Mouse (Mus musculus) kidney, postnatal 25 days (tissue): ENCODE results near the gene Mast3.

ENCODE experiments used
- DNase-seq, 2 experiments: peaks; one replicate each; pipeline ENCODE4 v3.0.0; 2021; ENCODE audit warnings: mixed read lengths in 2 of 2

Gene Mast3

DNA sequence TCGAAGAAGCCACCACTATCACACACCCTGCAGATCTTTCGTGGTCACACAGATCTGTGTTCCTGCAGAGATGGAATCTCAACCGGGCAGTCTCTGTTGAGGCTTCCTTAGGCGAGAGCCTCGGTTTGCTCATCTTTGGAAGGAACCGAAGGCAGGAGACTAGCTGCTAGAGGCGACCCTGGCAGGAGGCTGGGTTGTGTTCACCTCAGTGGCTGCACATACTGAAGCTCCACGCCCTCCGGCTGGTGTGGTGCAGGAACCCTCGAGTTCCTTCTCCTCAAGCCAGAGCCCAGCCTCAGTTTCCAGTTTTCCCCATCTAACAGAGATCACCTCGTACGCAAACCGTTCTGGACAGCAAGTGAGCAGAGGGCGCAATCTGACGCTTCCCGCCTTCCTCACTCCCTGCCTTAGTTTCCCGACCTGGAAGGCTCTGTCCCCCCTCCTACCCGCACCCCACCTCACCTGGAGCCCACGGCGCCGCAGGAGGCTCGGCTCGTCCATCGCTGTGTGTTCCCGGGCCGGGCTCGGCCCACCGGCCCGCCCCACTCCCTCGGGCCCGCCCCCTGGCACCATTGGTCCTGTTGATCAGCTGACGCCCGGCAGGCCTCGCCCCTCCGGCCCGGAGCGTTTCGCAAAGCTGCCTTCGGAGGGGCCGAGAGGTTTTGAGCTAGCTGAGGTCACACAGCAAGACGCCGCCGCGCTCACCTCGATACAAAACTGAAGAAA is at the start of gene Mast3:
TSS of gene Mast3 (minus strand) at position 574 of the 726 bp plus-strand sequence.
- DNase-seq, result peak; percentile 92 to 96

GRCm38 (mm10) chr8:70853863-70854262 is 49.0 kb upstream of the Mast3 start:
- DNase-seq, result no peak

- no peak for DNase-seq
Observed at GRCm38 (mm10) chr8:70852595-70853231, 47.9 kb upstream of the Mast3 start.

DNA sequence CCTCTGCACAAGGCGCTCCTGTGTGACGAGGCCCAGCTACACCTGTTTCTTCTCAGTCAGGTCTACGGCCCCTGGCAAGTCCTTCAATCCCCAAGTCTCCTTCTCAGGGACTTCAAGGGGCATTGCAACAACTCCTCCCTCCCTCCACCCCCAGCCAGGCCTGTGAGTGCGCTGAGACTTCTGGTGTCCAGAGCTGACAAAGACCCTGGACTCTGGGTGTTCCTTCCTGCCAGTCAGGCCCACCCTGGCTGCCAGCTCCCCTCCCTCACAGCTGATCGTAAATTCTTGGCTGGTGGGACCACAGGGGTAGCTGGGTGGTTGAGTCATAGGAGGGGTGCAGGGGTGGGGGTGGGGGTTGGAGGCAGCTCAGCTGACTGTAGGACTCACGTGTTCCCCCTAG is 47.0 kb upstream of the Mast3 start:
- DNase-seq, result no peak

- no peak for DNase-seq
Observed at GRCm38 (mm10) chr8:70850947-70851346, 46.1 kb upstream of the Mast3 start.

GRCm38 (mm10) chr8:70850132-70850845 is 45.4 kb upstream of the Mast3 start:
- no peak for DNase-seq

DNA sequence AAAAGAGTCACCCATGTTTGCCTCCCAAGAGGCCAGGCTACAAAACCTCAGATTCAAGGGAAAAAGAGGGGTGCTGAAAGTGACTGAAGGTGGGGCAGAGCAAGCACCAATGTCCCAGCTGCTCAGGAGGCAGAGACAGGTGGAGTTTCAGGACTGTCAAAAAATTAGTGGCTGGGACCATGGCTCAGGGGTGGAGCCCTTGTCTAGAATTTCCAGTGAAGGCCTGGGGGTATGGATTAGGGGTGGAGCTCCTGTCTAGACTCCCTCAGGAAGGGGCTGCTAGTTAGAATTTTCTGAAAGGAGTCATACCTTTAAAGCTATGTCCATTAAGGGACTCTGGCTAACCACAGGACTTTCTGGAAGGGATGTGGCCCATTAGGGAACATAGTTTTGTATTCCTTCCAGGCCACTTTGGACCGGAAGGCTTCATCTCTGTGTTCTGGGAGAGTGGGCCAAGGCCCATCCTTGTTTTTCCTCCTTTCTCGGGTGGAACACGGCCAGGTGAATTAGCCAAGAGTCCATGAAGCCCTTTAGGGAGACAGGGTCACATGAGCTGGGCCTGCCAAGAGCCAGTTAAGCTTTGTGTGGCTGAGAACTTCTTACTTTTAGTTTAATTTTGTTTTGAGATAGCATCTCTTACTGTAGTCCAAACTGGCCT is 44.6 kb upstream of the Mast3 start:
- DNase-seq, result no peak

DNA sequence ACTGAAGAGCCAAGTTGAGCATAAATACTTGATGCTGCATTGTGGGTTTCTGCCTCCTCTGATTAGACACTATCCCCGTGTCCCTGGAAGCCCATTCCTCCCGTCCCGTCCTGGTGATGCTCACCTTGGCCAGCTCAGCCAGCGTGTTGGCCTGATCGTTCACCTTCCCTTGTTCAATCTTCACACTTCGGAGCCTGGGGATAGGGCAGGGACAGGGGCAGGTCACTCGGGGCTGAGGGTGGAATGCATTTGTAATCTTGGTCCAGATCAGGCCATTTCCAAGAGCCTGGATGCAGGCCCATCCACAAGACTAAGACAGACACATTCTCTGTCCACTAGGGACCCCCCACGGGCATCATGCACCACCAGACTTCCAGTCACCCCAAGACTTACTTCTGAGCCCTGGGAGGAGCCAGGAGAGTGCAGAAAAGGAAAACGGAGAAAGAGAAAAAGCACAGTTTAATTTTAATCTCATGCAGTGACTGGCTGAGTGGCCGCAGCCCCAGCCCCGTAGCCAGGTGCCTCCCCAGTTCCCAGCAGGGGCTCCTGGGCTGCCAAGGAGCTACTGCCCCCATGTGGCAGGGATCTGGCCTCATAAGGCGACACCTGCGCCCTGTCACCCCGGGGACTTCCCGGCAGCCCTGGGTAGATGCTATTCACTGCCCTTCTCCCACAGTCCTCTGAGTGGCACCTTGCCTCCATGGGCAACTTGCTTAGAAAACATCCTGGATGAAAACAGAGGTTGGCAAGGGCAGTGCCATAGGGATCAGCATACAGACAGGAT is 41.7 kb upstream of the Mast3 start:
- DNase-seq, result no peak

DNA sequence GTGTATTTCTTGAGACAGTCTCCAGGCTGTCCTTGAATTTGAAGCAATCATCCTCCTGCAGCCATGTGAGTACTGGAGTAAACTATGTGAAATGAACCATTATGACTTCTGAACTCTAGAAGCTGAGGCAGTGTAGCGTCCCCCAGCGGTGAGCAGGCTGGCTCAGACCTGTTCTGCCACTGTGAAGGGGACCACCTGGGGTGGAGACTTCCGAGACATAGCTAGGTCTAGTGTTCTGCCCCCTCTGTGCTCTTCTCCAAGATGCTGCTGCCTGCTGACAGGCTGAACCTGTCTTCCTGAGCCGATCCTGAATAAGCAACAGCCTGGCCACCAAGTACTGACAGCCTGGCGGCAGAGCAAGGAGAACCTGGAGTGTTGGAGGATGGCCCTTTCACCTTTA is 40.3 kb upstream of the Mast3 start:
- no peak for DNase-seq

- peak; percentile 90 to 96 for DNase-seq
Observed at GRCm38 (mm10) chr8:70844523-70844922, 39.7 kb upstream of the Mast3 start.

GRCm38 (mm10) chr8:70843941-70844340 is 39.1 kb upstream of the Mast3 start:
- no peak for DNase-seq

DNA sequence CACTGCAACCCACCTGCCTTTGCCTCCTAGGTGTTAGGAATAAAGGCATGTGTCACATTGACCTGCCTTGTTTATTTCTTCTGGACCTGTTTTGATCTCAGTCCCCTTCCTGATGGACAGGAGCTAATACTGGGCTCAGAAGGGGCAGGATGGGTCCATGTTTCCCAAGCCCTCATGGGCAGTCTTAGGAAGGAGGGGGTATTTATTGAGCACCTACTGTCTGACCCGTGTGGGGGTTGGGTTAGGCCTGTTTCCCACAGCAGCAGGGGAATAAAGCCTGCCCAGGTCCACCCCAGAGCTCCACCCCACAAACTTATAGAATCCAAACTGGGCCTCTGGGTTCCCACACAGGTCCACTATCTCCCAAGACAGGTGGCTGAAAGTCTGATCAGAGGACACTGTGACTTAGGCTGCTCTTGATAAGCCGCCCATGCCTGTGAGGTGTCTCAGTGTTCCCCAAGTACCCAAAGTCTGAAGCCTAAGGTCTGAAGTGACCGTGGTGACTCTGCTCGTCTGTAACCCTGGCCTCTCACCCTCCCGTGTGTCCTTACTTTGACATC is 38.4 kb upstream of the Mast3 start:
- no peak for DNase-seq

DNA sequence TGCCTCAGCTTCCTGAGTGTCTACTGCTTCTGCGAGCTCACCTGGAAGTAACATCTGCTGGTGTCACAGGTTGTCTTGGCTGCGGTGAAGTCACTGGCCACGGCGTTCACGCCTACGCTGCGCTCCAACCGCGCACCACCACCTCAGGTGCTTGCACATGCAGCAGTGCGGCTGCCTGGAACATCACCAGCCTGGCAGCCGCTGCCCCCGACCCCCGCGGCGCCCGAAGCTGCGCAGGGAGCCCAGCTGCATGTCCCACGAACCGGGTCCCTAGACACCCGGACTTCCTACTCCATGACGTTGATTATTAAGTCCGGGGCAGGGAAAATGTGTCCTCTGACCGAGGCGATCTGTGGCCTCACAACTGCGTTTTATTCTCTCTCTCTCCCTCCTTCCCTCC is 37.6 kb upstream of the Mast3 start:
- DNase-seq, result no peak

DNA sequence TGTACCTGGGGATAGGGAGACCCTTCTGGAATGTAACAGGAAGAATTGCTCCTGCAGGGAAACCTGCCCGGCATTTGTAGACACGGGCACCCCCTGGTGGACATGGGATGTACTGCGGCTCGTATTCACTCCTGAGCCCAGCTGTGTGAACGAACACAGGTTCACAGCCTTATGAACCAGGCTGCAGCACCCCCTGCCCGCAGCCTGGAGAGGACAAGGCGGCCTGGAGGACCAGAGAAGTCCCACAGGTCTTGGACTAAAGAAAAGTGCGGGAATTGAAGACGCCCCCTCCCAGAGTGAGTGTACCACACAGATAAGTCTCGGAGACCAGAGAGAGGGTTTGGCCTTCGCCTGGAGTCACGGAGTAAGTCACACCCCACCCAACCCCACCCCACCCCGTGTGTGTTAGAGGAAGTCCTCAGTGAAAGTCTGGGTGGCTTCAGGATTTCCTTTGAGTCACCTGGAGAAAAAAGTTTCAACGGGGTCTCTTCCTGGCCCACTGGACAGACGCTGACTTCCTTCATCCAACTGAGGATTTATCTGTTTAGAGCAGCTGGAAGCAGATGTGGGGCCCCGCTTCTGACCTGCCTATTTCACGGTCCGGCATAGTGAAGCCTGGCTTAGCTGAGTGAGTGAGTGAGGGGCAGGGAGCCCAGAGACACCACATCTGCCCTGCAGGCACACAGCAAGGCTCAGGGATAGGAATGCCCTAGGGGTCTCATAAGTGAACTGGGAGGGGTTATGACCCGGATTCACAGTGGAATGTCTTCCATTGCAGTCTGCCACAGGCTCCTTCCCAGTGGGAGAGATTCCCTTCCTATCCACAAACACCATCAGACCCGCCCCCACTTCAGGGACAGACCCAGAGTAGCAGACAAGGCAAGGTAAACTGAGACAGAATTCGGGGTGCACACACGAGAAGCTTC is 36.6 kb upstream of the Mast3 start:
- DNase-seq, result peak; percentile 90 to 96

DNA sequence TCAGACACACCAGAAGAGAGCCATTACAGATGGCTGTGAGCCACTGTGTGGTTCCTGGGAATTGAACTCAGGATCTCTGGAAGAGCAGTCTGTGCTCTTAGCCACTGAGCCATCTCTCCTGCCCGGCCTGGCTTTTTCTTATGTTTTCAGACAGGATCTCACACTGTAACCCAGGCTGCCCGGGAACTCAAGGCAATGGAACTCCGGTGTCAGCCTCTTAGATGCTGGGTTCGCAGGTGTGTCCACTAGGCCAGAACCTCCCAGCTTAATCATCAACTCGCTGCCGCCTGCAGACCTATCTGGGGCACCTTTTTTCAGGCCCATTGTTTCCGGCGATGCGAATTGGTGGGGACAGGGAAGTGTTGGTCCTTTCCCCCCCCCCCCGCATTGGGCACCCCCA is 35.7 kb upstream of the Mast3 start:
- DNase-seq, result peak; percentile 78 to 87

DNA sequence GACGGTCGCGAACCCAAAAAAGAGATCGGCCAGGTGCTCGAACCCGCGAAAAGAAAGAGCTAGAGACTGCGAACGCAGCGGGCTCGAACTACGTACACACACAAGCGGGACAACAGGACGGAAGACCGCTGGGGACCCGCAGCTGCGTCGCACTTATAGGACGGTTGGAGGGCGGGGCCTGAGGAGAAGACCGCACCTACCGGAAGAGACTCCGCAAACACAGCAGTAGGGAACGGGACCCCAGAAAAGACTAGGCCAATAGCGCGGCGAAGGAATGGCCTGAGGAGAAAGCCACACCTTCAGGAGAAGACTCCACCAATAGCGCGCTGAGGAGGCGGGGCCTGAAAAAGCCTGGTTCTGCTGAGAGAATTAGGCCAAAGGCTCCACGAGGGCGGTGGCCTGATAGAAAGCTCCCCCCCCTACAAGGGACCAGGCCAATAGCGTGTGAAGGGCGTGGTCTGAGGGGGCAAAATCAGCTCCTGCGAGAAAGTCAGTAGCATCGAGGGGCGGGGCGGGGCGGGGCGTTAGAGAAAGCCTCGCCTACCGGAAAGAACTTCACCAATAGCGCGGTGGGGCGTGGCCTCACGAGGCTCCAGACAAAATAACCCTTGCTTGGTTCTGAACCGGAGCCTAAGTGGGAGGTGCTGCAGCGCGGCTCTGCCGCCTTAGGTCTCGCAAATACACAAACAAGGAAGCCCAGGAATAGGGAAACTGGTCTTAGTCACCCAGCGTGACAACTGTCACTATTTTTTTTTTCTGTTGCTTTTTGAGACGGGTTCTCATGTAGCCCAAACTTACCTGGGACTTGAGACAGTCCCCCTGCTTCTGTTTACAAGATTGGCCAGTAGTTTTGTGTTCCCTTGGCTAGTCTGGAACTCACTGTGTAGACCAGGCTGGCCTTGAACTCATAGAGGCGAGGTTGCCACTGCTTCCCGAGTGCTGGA is 34.8 kb upstream of the Mast3 start, which contains the start of gene Arrdc2:
TSS of gene Arrdc2 (minus strand) at position 313 of the 944 bp plus-strand sequence.
- peak; percentile 100 for DNase-seq

DNA sequence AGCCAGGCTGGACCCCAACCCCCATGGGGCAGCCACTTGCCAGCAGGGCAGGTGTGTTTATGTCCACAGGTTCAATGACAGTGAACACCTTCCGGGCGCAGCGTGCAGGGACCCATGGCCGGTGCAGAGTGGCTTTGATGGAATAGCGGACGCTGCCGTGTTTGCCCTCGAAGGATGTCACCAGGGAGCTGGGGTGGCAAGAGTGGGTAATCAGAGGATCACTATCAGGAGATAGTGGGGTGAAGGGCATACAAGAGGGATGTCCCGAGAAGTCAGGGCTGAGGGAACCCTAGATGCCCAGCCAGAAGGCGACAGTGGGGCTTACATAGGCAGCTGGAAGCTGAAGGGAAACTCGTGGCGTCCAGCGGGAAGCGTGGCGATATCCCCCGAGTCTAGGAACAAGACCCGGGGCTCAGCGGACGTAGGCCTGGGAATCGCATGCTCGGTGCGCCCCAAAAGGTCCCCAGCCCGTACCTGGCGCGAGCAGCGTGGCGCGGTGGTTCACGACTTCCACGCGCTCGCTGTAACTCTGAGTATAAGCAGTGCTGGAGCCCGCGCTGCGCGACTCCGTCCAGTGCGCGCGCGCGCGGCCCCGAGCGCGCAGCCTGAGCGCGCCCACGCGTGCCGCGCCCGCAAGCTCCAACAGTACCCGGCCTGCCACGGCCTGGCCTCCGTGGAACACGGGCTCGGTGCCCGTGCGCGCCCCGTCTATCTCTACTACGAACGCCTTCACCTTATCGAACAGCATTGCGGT is 34.0 kb upstream of the Mast3 start:
- peak in 1 of 2 experiments; percentile 35 for DNase-seq

DNA sequence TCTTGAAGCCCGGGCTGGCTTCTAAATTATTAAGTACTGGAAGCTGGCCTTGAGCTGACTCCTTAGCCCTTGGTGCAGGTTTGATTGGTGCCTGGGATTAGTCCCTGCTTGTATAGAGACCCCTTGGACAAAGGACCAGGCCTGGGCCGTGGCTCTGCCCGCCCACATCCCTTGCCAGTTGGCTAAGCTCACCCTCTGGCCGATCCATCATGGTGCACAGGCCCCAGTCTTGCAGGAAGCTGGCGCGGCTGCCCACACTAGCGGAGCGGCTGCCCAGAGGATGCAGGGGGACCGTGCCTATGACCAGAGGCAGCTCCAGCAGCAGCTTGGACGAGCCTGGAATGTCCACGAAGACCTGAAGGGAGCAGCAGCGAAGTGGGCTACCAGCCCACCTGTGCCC is 31.8 kb upstream of the Mast3 start:
- no peak for DNase-seq

GRCm38 (mm10) chr8:70834071-70834470 is 29.2 kb upstream of the Mast3 start:
- no peak for DNase-seq
